ENCODE assay signal across 17 mouse cellular contexts in genomic region chr7:77993840-77994239, GRCm38 (mm10).
DNase-seq lines count a peak whose midpoint lies in the region.
"Had no signal": no experiment of that assay in that cellular context is flagged by ENCODE, and none has a peak within 500 bp of the region (broad histone marks: within the 10 kb centered on the region; RNA-seq: fewer than 3 reads in every experiment).

No protein-coding gene starts in this region.

- H3K27ac ChIP-seq in heart, embryonic 10.5 days = no peak overlapping the region
- H3K27ac ChIP-seq: heart, adult 2 months; midbrain, embryonic 12.5 days; neural tube, embryonic 12.5 days; stomach, postnatal 0 days had no signal

- no peaks in the 10 kb centered on the region for H3K27me3 ChIP-seq in heart, embryonic 10.5 days (ENCODE audit: insufficient read depth, poor library complexity, severe bottlenecking)
- H3K27me3 ChIP-seq: midbrain, embryonic 12.5 days; neural tube, embryonic 12.5 days had no signal

- WGBS in heart, embryonic 10.5 days = 68% methylated on average over 2 of the region's 2 CpGs

- intact Hi-C loops in left cerebral cortex, postnatal 14 days (cut with DNase I) = no loop called here

- no peaks in the 10 kb centered on the region for H3K4me1 ChIP-seq in heart, embryonic 10.5 days
- H3K4me1 ChIP-seq: midbrain, embryonic 12.5 days had no signal

- no peak overlapping the region for H3K4me3 ChIP-seq in heart, embryonic 10.5 days
- H3K4me3 ChIP-seq: heart, adult 2 months; midbrain, embryonic 12.5 days; neural tube, embryonic 12.5 days had no signal

- peak; percentile 22 to 25 for DNase-seq in left cerebral cortex, postnatal 14 days (ENCODE audit: low spot score in 2 of 2)
- DNase-seq in left cerebral cortex, adult 9 months (ENCODE audit: low spot score in 2 of 2) = no peak
- peak; percentile 70 for DNase-seq in brain, embryonic 18.5 days (ENCODE audit: low read depth, low spot score)
- DNase-seq in frontal cortex, postnatal 10 days (ENCODE audit: low spot score in 2 of 2) = peak; percentile 6 to 17
- peak; percentile 30 to 73 for DNase-seq in layer of hippocampus, postnatal 14 days (ENCODE audit: low spot score in 2 of 2)
- no peak for DNase-seq in heart, embryonic 10.5 days (ENCODE audit: low spot score)
- DNase-seq in adrenal gland, adult (ENCODE audit: inconsistent age in 2 of 2, low spot score in 1 of 2) = no peak
- DNase-seq: adrenal gland, adult 2 months; cerebellum, adult 11 months; cerebellum, postnatal 14 days; gastrocnemius, postnatal 14 days; heart, adult 2 months; liver; thymus, postnatal 14 days had no signal

- H3K36me3 ChIP-seq in heart, embryonic 10.5 days = no peaks in the 10 kb centered on the region
- H3K36me3 ChIP-seq: midbrain, embryonic 12.5 days; neural tube, embryonic 12.5 days had no signal

- H3K9me3 ChIP-seq in heart, embryonic 10.5 days = no peaks in the 10 kb centered on the region
- H3K9me3 ChIP-seq: midbrain, embryonic 12.5 days; neural tube, embryonic 12.5 days had no signal

Comparison
In these comparisons a context has a peak if more than half of its experiments do, and no peak if none do; other contexts are left out.
1. DNase-seq: peak in left cerebral cortex, postnatal 14 days (2 of 2), brain, embryonic 18.5 days (single experiment), frontal cortex, postnatal 10 days (2 of 2) and layer of hippocampus, postnatal 14 days (2 of 2); none in left cerebral cortex, adult 9 months (0 of 2), heart, embryonic 10.5 days (single experiment) and adrenal gland, adult (0 of 2).